Mouse (Mus musculus) lung, postnatal 0 days (tissue): ENCODE data around the gene Them5.

ENCODE experiments used
- CTCF ChIP-seq: IDR thresholded peaks from 2 replicates; pipeline ENCODE4 v1.5.1; 2016; ENCODE audit warnings: antibody characterized with exemption, mild to moderate bottlenecking
- EP300 ChIP-seq: IDR thresholded peaks from 2 replicates; pipeline ENCODE4 v1.6.1; 2016; ENCODE audit warnings: antibody characterized with exemption, mild to moderate bottlenecking, control low read depth

DNA sequence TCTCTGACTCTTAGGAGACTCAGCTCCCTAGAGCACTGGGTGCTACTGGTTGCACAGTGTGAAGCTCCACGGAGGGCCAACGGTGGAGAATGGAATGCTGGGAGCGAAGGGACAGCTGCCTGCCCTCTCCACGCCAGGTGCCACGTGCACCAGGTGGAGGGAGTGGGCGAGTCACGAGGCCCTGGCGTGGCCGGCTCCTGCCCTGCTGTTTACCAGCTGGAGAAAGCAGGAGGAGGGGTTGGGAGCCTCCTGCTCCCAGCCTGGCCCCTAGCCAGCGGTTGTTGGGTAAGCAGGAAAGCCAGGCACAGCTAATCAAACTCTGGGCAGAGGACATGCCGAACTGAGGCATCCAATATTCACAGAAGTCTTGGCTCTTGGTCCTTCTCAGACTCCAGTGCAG is 29.7 kb downstream of the Them5 start:
- TF ChIP-seq CTCF (no peak), EP300 (peak; percentile 66; the same call in 1 of the 2 replicates)
